Mouse (Mus musculus): ENCODE measurements around the gene 9430097D07Rik. TPM values are rescaled to one million over a fixed set of nuclear protein-coding genes. Genes with fewer than 3 reads are reported as not detected.

9430097D07Rik gene
- polyA plus RNA-seq, 1 experiment from 2014 or later, result 0.48 TPM

Other genes starting within 250 kb of the 9430097D07Rik start
- gene Ciz1, start 223.4 kb downstream of the 9430097D07Rik start, polyA plus RNA-seq (2014; fragmentation: Nextera tagmentation; extraction: Ambion mirVana), result 47.5 and 49.1 TPM in 2 replicates
- 123 and 132 TPM in 2 replicates for gene Dnm1, start 222.3 kb downstream of the 9430097D07Rik start, polyA plus RNA-seq (2014; fragmentation: Nextera tagmentation; extraction: Ambion mirVana)
- gene 1110008P14Rik, start 193.7 kb downstream of the 9430097D07Rik start, polyA plus RNA-seq (2014; fragmentation: Nextera tagmentation; extraction: Ambion mirVana), result 170 and 175 TPM in 2 replicates
- 0.78 and 1.3 TPM in 2 replicates for gene Lcn2, start 187.4 kb downstream of the 9430097D07Rik start, polyA plus RNA-seq (2014; fragmentation: Nextera tagmentation; extraction: Ambion mirVana)
- gene Ptges2, start 179.8 kb downstream of the 9430097D07Rik start, polyA plus RNA-seq (2014; fragmentation: Nextera tagmentation; extraction: Ambion mirVana), result 58.1 and 58.9 TPM in 2 replicates
- 5.3 TPM in 2 replicates for gene Naif1, start 125.2 kb downstream of the 9430097D07Rik start, polyA plus RNA-seq (2014; fragmentation: Nextera tagmentation; extraction: Ambion mirVana)
- gene Slc25a25, start 124.2 kb downstream of the 9430097D07Rik start, polyA plus RNA-seq (2014; fragmentation: Nextera tagmentation; extraction: Ambion mirVana), result 39.2 and 42.9 TPM in 2 replicates
- gene Fam102a, start 40.4 kb downstream of the 9430097D07Rik start, polyA plus RNA-seq (2014; fragmentation: Nextera tagmentation; extraction: Ambion mirVana), result 7.8 and 8.3 TPM in 2 replicates
- 132 and 141 TPM in 2 replicates for gene Dpm2, start 4.8 kb downstream of the 9430097D07Rik start, polyA plus RNA-seq (2014; fragmentation: Nextera tagmentation; extraction: Ambion mirVana)
- 11.6 and 12.6 TPM in 2 replicates for gene Pip5kl1, start 887 bp downstream of the 9430097D07Rik start, polyA plus RNA-seq (2014; fragmentation: Nextera tagmentation; extraction: Ambion mirVana)
- 32.3 and 36.8 TPM in 2 replicates for gene St6galnac4, start 11.4 kb upstream of the 9430097D07Rik start, polyA plus RNA-seq (2014; fragmentation: Nextera tagmentation; extraction: Ambion mirVana)
- gene St6galnac6, start 24.0 kb upstream of the 9430097D07Rik start, polyA plus RNA-seq (2014; fragmentation: Nextera tagmentation; extraction: Ambion mirVana), result 8.5 and 9.3 TPM in 2 replicates
- gene Ak1, start 46.1 kb upstream of the 9430097D07Rik start, polyA plus RNA-seq (2014; fragmentation: Nextera tagmentation; extraction: Ambion mirVana), result 78.1 and 82.0 TPM in 2 replicates
- 28.1 and 30.5 TPM in 2 replicates for gene Eng, start 70.9 kb upstream of the 9430097D07Rik start, polyA plus RNA-seq (2014; fragmentation: Nextera tagmentation; extraction: Ambion mirVana)
- gene Fpgs, start 128.5 kb upstream of the 9430097D07Rik start, polyA plus RNA-seq (2014; fragmentation: Nextera tagmentation; extraction: Ambion mirVana), result 14.8 and 16.3 TPM in 2 replicates
- 59.7 and 61.6 TPM in 2 replicates for gene Cdk9, start 137.4 kb upstream of the 9430097D07Rik start, polyA plus RNA-seq (2014; fragmentation: Nextera tagmentation; extraction: Ambion mirVana)
- 43.5 and 47.9 TPM in 2 replicates for gene Sh2d3c, start 145.4 kb upstream of the 9430097D07Rik start, polyA plus RNA-seq (2014; fragmentation: Nextera tagmentation; extraction: Ambion mirVana)
- gene 6330409D20Rik, start 165.3 kb upstream of the 9430097D07Rik start, polyA plus RNA-seq (2014; fragmentation: Nextera tagmentation; extraction: Ambion mirVana), result 3.8 and 4.5 TPM in 2 replicates
- gene Tor2a, start 181.6 kb upstream of the 9430097D07Rik start, polyA plus RNA-seq (2014; fragmentation: Nextera tagmentation; extraction: Ambion mirVana), result 49.8 and 53.1 TPM in 2 replicates
- 0.52 and 0.74 TPM in 2 replicates for gene Ttc16, start 199.9 kb upstream of the 9430097D07Rik start, polyA plus RNA-seq (2014; fragmentation: Nextera tagmentation; extraction: Ambion mirVana)
- 4.3 and 5.1 TPM in 2 replicates for gene Ptrh1, start 200.1 kb upstream of the 9430097D07Rik start, polyA plus RNA-seq (2014; fragmentation: Nextera tagmentation; extraction: Ambion mirVana)
- 0.42 and 1.2 TPM in 2 replicates for gene Cfap157, start 208.7 kb upstream of the 9430097D07Rik start, polyA plus RNA-seq (2014; fragmentation: Nextera tagmentation; extraction: Ambion mirVana)

All from hindbrain, embryonic 14.5 days (tissue).